Mouse (Mus musculus): ENCODE data around the gene Fam3b. TPM values are rescaled to one million over a fixed set of nuclear protein-coding genes. Genes with fewer than 3 reads are reported as not detected.

Fam3b gene
- polyA plus RNA-seq, 1 experiment from 2014 or later = not detected

- no peaks in the 10 kb centered on the region for H3K4me1 ChIP-seq
- ATAC-seq (replicated peaks) = no peak
- 40% methylated on average over 1 of the region's 1 CpGs for WGBS
- H3K9me3 ChIP-seq = no peaks in the 10 kb centered on the region
- no peaks in the 10 kb centered on the region for H3K27me3 ChIP-seq (replicated peaks)
- no peak overlapping the region for H3K9ac ChIP-seq
- H3K27ac ChIP-seq = no peak overlapping the region
- H3K4me2 ChIP-seq = no peak overlapping the region
- H3K36me3 ChIP-seq (replicated peaks) = no peaks in the 10 kb centered on the region
- H3K4me3 ChIP-seq = no peak overlapping the region
These were observed 77.1 kb downstream of the Fam3b start for GRCm38 (mm10) chr16:97437448-97438056.

GRCm38 (mm10) chr16:97434206-97434605 lies 80.4 kb downstream of the Fam3b start:
- H3K9me3 ChIP-seq = no peaks in the 10 kb centered on the region
- WGBS = 80% methylated on average over 2 of the region's 2 CpGs
- H3K4me1 ChIP-seq = no peaks in the 10 kb centered on the region

GRCm38 (mm10) chr16:97431328-97431727 lies 83.3 kb downstream of the Fam3b start:
- H3K9ac ChIP-seq = no peak overlapping the region
- no peak for ATAC-seq (replicated peaks)
- 89% methylated on average over 4 of the region's 4 CpGs for WGBS

More at GRCm38 (mm10) chr16:97434206-97434605, 80.4 kb downstream of the Fam3b start:
- Histone ChIP-seq H3K9ac (no peak overlapping the region), H3K27ac (no peak overlapping the region), H3K4me3 (no peak overlapping the region), H3K36me3 (replicated peaks) (no peaks in the 10 kb centered on the region), H3K27me3 (replicated peaks) (no peaks in the 10 kb centered on the region), H3K4me2 (no peak overlapping the region)
- no peak for ATAC-seq (replicated peaks)

GRCm38 (mm10) chr16:97430091-97430490 lies 84.5 kb downstream of the Fam3b start:
- no peak overlapping the region for H3K9ac ChIP-seq
- H3K36me3 ChIP-seq (replicated peaks) = no peaks in the 10 kb centered on the region
- H3K4me2 ChIP-seq = no peak overlapping the region
- no peaks in the 10 kb centered on the region for H3K27me3 ChIP-seq (replicated peaks)
- H3K4me1 ChIP-seq = no peaks in the 10 kb centered on the region
- H3K4me3 ChIP-seq = no peak overlapping the region
- no peak for ATAC-seq (replicated peaks)
- WGBS = 96% methylated on average over 4 of the region's 4 CpGs
- no peaks in the 10 kb centered on the region for H3K9me3 ChIP-seq
- no peak overlapping the region for H3K27ac ChIP-seq

More at GRCm38 (mm10) chr16:97431328-97431727, 83.3 kb downstream of the Fam3b start:
- H3K9me3 ChIP-seq = no peaks in the 10 kb centered on the region
- H3K4me1 ChIP-seq = no peaks in the 10 kb centered on the region
- no peaks in the 10 kb centered on the region for H3K36me3 ChIP-seq (replicated peaks)
- H3K27ac ChIP-seq = no peak overlapping the region
- H3K4me3 ChIP-seq = no peak overlapping the region
- no peak overlapping the region for H3K4me2 ChIP-seq
- no peaks in the 10 kb centered on the region for H3K27me3 ChIP-seq (replicated peaks)

- no peaks in the 10 kb centered on the region for H3K4me1 ChIP-seq
- ATAC-seq (replicated peaks) = no peak
- no peaks in the 10 kb centered on the region for H3K9me3 ChIP-seq
- no peak overlapping the region for H3K4me3 ChIP-seq
- H3K27ac ChIP-seq = no peak overlapping the region
- H3K4me2 ChIP-seq = no peak overlapping the region
- no peaks in the 10 kb centered on the region for H3K27me3 ChIP-seq (replicated peaks)
- no peaks in the 10 kb centered on the region for H3K36me3 ChIP-seq (replicated peaks)
- no peak overlapping the region for H3K9ac ChIP-seq
- WGBS = 79% methylated on average over 3 of the region's 3 CpGs
These were observed 86.6 kb downstream of the Fam3b start for GRCm38 (mm10) chr16:97428026-97428425.

GRCm38 (mm10) chr16:97423627-97424026 lies 91.0 kb downstream of the Fam3b start:
- H3K4me2 ChIP-seq = no peak overlapping the region
- 64% methylated on average over 1 of the region's 1 CpGs for WGBS

GRCm38 (mm10) chr16:97421671-97422070 lies 92.9 kb downstream of the Fam3b start:
- ATAC-seq (replicated peaks) = no peak
- no peaks in the 10 kb centered on the region for H3K36me3 ChIP-seq (replicated peaks)
- no peak overlapping the region for H3K9ac ChIP-seq
- H3K4me2 ChIP-seq = no peak overlapping the region
- H3K4me3 ChIP-seq = no peak overlapping the region
- H3K27ac ChIP-seq = no peak overlapping the region
- WGBS = 89% methylated on average over 6 of the region's 6 CpGs
- no peaks in the 10 kb centered on the region for H3K9me3 ChIP-seq
- no peaks in the 10 kb centered on the region; the same call in 1 of the 2 replicates for H3K4me1 ChIP-seq
- no peaks in the 10 kb centered on the region for H3K27me3 ChIP-seq (replicated peaks)

More at GRCm38 (mm10) chr16:97423627-97424026, 91.0 kb downstream of the Fam3b start:
- H3K4me1 ChIP-seq = no peaks in the 10 kb centered on the region
- ATAC-seq (replicated peaks) = no peak
- H3K9ac ChIP-seq = no peak overlapping the region
- H3K27me3 ChIP-seq (replicated peaks) = no peaks in the 10 kb centered on the region
- H3K4me3 ChIP-seq = no peak overlapping the region
- no peaks in the 10 kb centered on the region for H3K9me3 ChIP-seq
- no peaks in the 10 kb centered on the region for H3K36me3 ChIP-seq (replicated peaks)
- H3K27ac ChIP-seq = no peak overlapping the region

Other genes starting within 250 kb of the Fam3b start
- gene Bace2, start 158.1 kb downstream of the Fam3b start, polyA plus RNA-seq (2015; fragmentation: Nextera tagmentation; extraction: Ambion mirVana) = 4.2 and 5.5 TPM in 2 replicates
- 0.19 and 0.34 TPM in 2 replicates for gene Mx1, start 51.9 kb downstream of the Fam3b start, polyA plus RNA-seq (2015; fragmentation: Nextera tagmentation; extraction: Ambion mirVana)
- 0.06 and 0.26 TPM in 2 replicates for gene Tmprss2, start 96.4 kb upstream of the Fam3b start, polyA plus RNA-seq (2015; fragmentation: Nextera tagmentation; extraction: Ambion mirVana)
- gene Ripk4, start 249.0 kb upstream of the Fam3b start, polyA plus RNA-seq (2015; fragmentation: Nextera tagmentation; extraction: Ambion mirVana) = 0.36 and 0.71 TPM in 2 replicates